Mouse (Mus musculus): Measurements from ENCODE around the gene Tcte2. TPM values are rescaled to one million over a fixed set of nuclear protein-coding genes. Genes with fewer than 3 reads are reported as not detected.
A peak's percentile ranks its signal among the peaks of the same experiment; 100 is the strongest.

Gene Tcte2
- polyA plus RNA-seq, 1 experiment from 2014 or later, result 20.3 TPM

DNA sequence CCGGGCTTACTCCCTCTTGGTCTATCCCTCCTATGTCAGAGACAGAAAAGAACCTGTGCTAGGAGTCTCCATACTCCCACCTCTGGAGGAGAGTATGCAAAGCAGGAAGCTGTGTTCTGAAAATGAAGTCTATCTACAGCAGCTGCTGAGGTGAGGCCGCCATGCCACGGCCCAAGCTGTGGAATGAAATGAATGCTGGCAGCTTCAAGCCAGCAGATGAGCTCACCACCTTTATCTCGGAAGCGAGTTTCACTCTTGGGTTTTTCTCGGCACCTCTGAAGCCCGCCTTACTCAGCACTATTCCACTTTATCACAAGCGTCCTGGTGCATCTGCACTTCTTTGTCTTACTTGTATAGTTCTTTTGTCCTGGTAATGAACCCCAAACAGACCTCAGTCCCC lies 28.9 kb downstream of the Tcte2 start:
- H3K9ac ChIP-seq, result no peak overlapping the region
- no peaks in the 10 kb centered on the region for H3K27me3 ChIP-seq (ENCODE audit: control insufficient read depth, insufficient read depth, low read length)
- no peaks in the 10 kb centered on the region for H3K36me3 ChIP-seq (replicated peaks; ENCODE audit: control insufficient read depth, insufficient read depth)
- 63% methylated on average over 8 of the region's 8 CpGs for WGBS
- no peaks in the 10 kb centered on the region for H3K9me3 ChIP-seq (ENCODE audit: control insufficient read depth, low read length)
- DNase-seq (ENCODE audit: low spot score) (no peak), ATAC-seq (ENCODE audit: low FRiP score) (no peak)
- H3K4me3 ChIP-seq (replicated peaks; ENCODE audit: low read length), result no peak overlapping the region
- no peak overlapping the region for H3K4me2 ChIP-seq (replicated peaks)
- no peak overlapping the region for H3K27ac ChIP-seq
- no peaks in the 10 kb centered on the region for H3K4me1 ChIP-seq (replicated peaks; ENCODE audit: control insufficient read depth, insufficient read depth, low read length)

GRCm38 (mm10) chr17:13731727-13732112 lies 29.9 kb downstream of the Tcte2 start:
- H3K9ac ChIP-seq, result no peak overlapping the region
- no peak for DNase-seq (ENCODE audit: low spot score)
- no peaks in the 10 kb centered on the region for H3K36me3 ChIP-seq (replicated peaks; ENCODE audit: control insufficient read depth, insufficient read depth)
- H3K27ac ChIP-seq, result no peak overlapping the region
- 65% methylated on average over 4 of the region's 4 CpGs for WGBS
- no peaks in the 10 kb centered on the region for H3K4me1 ChIP-seq (replicated peaks; ENCODE audit: control insufficient read depth, insufficient read depth, low read length)
- no peaks in the 10 kb centered on the region for H3K27me3 ChIP-seq (ENCODE audit: control insufficient read depth, insufficient read depth, low read length)
- no peak overlapping the region for H3K4me3 ChIP-seq (replicated peaks; ENCODE audit: low read length)
- ATAC-seq (ENCODE audit: low FRiP score), result no peak
- no peaks in the 10 kb centered on the region for H3K9me3 ChIP-seq (ENCODE audit: control insufficient read depth, low read length)
- H3K4me2 ChIP-seq (replicated peaks), result no peak overlapping the region

GRCm38 (mm10) chr17:13730980-13731726 lies 30.5 kb downstream of the Tcte2 start:
- WGBS, result 91% methylated on average over 6 of the region's 6 CpGs
- Histone ChIP-seq H3K9me3 (ENCODE audit: control insufficient read depth, low read length) (no peaks in the 10 kb centered on the region), H3K9ac (no peak overlapping the region), H3K36me3 (replicated peaks; ENCODE audit: control insufficient read depth, insufficient read depth) (no peaks in the 10 kb centered on the region), H3K4me2 (replicated peaks) (no peak overlapping the region), H3K4me3 (replicated peaks; ENCODE audit: low read length) (no peak overlapping the region), H3K4me1 (replicated peaks; ENCODE audit: control insufficient read depth, insufficient read depth, low read length) (no peaks in the 10 kb centered on the region), H3K27me3 (ENCODE audit: control insufficient read depth, insufficient read depth, low read length) (no peaks in the 10 kb centered on the region), H3K27ac (no peak overlapping the region)
- no peak for DNase-seq (ENCODE audit: low spot score)
- no peak for ATAC-seq (ENCODE audit: low FRiP score)

DNA sequence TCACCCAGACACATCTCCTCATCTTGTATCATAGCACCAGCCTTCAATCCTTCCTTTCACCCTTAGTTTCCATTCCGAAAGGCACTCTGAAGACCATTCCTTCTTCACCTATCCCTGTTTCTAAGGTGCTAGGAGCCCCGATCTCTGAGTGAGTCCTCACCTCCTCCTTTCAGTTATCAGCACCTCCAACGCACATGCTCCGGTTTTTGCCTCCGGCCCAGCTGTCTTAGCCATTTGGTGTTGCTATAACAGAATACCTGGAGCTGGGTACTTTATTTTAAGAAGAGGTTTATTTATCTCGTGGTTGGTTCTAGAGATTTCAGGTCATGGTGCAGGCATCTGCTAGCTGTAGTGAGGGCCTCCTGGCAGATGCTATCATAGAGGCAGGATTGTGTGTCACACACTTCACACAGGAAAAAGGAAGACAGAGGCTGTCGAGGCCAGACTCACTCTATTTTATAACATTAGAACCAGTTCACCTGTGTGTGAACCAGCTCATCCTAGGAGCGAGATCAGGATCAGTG lies 34.7 kb downstream of the Tcte2 start:
- H3K36me3 ChIP-seq (replicated peaks; ENCODE audit: control insufficient read depth, insufficient read depth), result no peaks in the 10 kb centered on the region
- no peak overlapping the region for H3K27ac ChIP-seq
- no peaks in the 10 kb centered on the region for H3K9me3 ChIP-seq (ENCODE audit: control insufficient read depth, low read length)
- ATAC-seq (ENCODE audit: low FRiP score) (no peak), DNase-seq (ENCODE audit: low spot score) (no peak)
- 94% methylated on average over 8 of the region's 8 CpGs for WGBS
- no peak overlapping the region for H3K4me3 ChIP-seq (replicated peaks; ENCODE audit: low read length)
- H3K4me2 ChIP-seq (replicated peaks), result no peak overlapping the region
- no peak overlapping the region for H3K9ac ChIP-seq
- H3K4me1 ChIP-seq (replicated peaks; ENCODE audit: control insufficient read depth, insufficient read depth, low read length), result peaks cover 7% of the 10 kb centered on the region; the same call in 1 of the 2 replicates
- H3K27me3 ChIP-seq (ENCODE audit: control insufficient read depth, insufficient read depth, low read length), result no peaks in the 10 kb centered on the region

- ATAC-seq (ENCODE audit: low FRiP score) (peak; percentile 35; the same call in 1 of the 2 replicates), DNase-seq (ENCODE audit: low spot score) (no peak)
- Histone ChIP-seq H3K36me3 (replicated peaks; ENCODE audit: control insufficient read depth, insufficient read depth) (no peaks in the 10 kb centered on the region), H3K9me3 (ENCODE audit: control insufficient read depth, low read length) (no peaks in the 10 kb centered on the region), H3K9ac (no peak overlapping the region), H3K4me2 (replicated peaks) (no peak overlapping the region), H3K27ac (no peak overlapping the region), H3K4me1 (replicated peaks; ENCODE audit: control insufficient read depth, insufficient read depth, low read length) (peaks cover 7% of the 10 kb centered on the region; the same call in 1 of the 2 replicates), H3K4me3 (replicated peaks; ENCODE audit: low read length) (no peak overlapping the region), H3K27me3 (ENCODE audit: control insufficient read depth, insufficient read depth, low read length) (no peaks in the 10 kb centered on the region)
- WGBS, result 29% methylated on average over 4 of the region's 4 CpGs
Measured at GRCm38 (mm10) chr17:13725004-13725550, 36.5 kb downstream of the Tcte2 start.

GRCm38 (mm10) chr17:13722434-13722833 lies 39.2 kb downstream of the Tcte2 start:
- Histone ChIP-seq H3K27me3 (ENCODE audit: control insufficient read depth, insufficient read depth, low read length) (no peaks in the 10 kb centered on the region; the same call in 1 of the 2 replicates), H3K36me3 (replicated peaks; ENCODE audit: control insufficient read depth, insufficient read depth) (no peaks in the 10 kb centered on the region), H3K4me3 (replicated peaks; ENCODE audit: low read length) (no peak overlapping the region), H3K4me1 (replicated peaks; ENCODE audit: control insufficient read depth, insufficient read depth, low read length) (peaks cover 7% of the 10 kb centered on the region; the same call in 1 of the 2 replicates), H3K27ac (no peak overlapping the region), H3K9me3 (ENCODE audit: control insufficient read depth, low read length) (no peaks in the 10 kb centered on the region), H3K9ac (no peak overlapping the region), H3K4me2 (replicated peaks) (no peak overlapping the region)
- DNase-seq (ENCODE audit: low spot score), result no peak
- WGBS, result 3% methylated on average over 2 of the region's 2 CpGs
- ATAC-seq (ENCODE audit: low FRiP score), result peak; percentile 44; the same call in 1 of the 2 replicates

DNA sequence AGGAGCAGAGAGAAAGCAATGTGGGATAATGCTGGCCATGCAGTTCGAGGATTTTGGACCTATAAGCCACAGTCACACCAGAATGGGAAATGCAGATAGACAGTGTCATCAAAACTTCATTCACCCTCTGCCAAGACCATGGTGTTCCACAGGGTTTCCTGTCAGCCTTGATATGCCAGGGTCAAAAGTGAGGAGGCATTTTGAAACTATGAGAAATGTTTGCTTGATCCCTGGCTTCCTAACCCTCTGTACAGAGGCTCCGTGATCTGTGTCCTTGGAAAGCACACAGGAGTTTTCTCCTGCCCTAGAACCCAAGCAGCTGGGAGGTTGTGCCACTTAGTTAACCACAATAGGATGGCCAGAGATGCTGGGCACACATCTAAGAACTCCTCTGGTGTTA lies 40.3 kb downstream of the Tcte2 start:
- Histone ChIP-seq H3K27ac (no peak overlapping the region), H3K4me3 (replicated peaks; ENCODE audit: low read length) (no peak overlapping the region), H3K4me1 (replicated peaks; ENCODE audit: control insufficient read depth, insufficient read depth, low read length) (peaks cover 7% of the 10 kb centered on the region; the same call in 1 of the 2 replicates), H3K36me3 (replicated peaks; ENCODE audit: control insufficient read depth, insufficient read depth) (no peaks in the 10 kb centered on the region), H3K9me3 (ENCODE audit: control insufficient read depth, low read length) (no peaks in the 10 kb centered on the region), H3K27me3 (ENCODE audit: control insufficient read depth, insufficient read depth, low read length) (no peaks in the 10 kb centered on the region; the same call in 1 of the 2 replicates), H3K9ac (no peak overlapping the region), H3K4me2 (replicated peaks) (no peak overlapping the region)
- DNase-seq (ENCODE audit: low spot score) (no peak), ATAC-seq (ENCODE audit: low FRiP score) (no peak)
- 89% methylated on average over 2 of the region's 2 CpGs for WGBS

GRCm38 (mm10) chr17:13720187-13720586 lies 41.4 kb downstream of the Tcte2 start:
- DNase-seq (ENCODE audit: low spot score), result no peak
- no peaks in the 10 kb centered on the region for H3K9me3 ChIP-seq (ENCODE audit: control insufficient read depth, low read length)
- WGBS, result 93% methylated on average over 5 of the region's 5 CpGs

GRCm38 (mm10) chr17:13717428-13717827 lies 44.2 kb downstream of the Tcte2 start:
- Histone ChIP-seq H3K27me3 (ENCODE audit: control insufficient read depth, insufficient read depth, low read length) (no peaks in the 10 kb centered on the region; the same call in 1 of the 2 replicates), H3K27ac (no peak overlapping the region), H3K36me3 (replicated peaks; ENCODE audit: control insufficient read depth, insufficient read depth) (no peaks in the 10 kb centered on the region), H3K4me3 (replicated peaks; ENCODE audit: low read length) (no peak overlapping the region), H3K4me2 (replicated peaks) (no peak overlapping the region), H3K4me1 (replicated peaks; ENCODE audit: control insufficient read depth, insufficient read depth, low read length) (no peaks in the 10 kb centered on the region), H3K9ac (no peak overlapping the region), H3K9me3 (ENCODE audit: control insufficient read depth, low read length) (no peaks in the 10 kb centered on the region)
- ATAC-seq (ENCODE audit: low FRiP score) (no peak), DNase-seq (ENCODE audit: low spot score) (no peak)
- WGBS, result 85% methylated on average over 11 of the region's 11 CpGs

More at GRCm38 (mm10) chr17:13720187-13720586, 41.4 kb downstream of the Tcte2 start:
- no peak overlapping the region for H3K4me2 ChIP-seq (replicated peaks)
- H3K27ac ChIP-seq, result no peak overlapping the region
- no peak for ATAC-seq (ENCODE audit: low FRiP score)
- H3K4me1 ChIP-seq (replicated peaks; ENCODE audit: control insufficient read depth, insufficient read depth, low read length), result peaks cover 5% of the 10 kb centered on the region; the same call in 1 of the 2 replicates
- H3K4me3 ChIP-seq (replicated peaks; ENCODE audit: low read length), result no peak overlapping the region
- H3K27me3 ChIP-seq (ENCODE audit: control insufficient read depth, insufficient read depth, low read length), result no peaks in the 10 kb centered on the region; the same call in 1 of the 2 replicates
- H3K36me3 ChIP-seq (replicated peaks; ENCODE audit: control insufficient read depth, insufficient read depth), result no peaks in the 10 kb centered on the region
- no peak overlapping the region for H3K9ac ChIP-seq
